Mouse (Mus musculus) lung, postnatal 10 days (tissue): ENCODE data around the gene Aaed1.
A peak's percentile ranks its signal among the peaks of the same experiment; 100 is the strongest.

Experiments
- DNase-seq: peaks from one replicate; pipeline ENCODE4 v3.0.0; 2021

Gene Aaed1

DNA sequence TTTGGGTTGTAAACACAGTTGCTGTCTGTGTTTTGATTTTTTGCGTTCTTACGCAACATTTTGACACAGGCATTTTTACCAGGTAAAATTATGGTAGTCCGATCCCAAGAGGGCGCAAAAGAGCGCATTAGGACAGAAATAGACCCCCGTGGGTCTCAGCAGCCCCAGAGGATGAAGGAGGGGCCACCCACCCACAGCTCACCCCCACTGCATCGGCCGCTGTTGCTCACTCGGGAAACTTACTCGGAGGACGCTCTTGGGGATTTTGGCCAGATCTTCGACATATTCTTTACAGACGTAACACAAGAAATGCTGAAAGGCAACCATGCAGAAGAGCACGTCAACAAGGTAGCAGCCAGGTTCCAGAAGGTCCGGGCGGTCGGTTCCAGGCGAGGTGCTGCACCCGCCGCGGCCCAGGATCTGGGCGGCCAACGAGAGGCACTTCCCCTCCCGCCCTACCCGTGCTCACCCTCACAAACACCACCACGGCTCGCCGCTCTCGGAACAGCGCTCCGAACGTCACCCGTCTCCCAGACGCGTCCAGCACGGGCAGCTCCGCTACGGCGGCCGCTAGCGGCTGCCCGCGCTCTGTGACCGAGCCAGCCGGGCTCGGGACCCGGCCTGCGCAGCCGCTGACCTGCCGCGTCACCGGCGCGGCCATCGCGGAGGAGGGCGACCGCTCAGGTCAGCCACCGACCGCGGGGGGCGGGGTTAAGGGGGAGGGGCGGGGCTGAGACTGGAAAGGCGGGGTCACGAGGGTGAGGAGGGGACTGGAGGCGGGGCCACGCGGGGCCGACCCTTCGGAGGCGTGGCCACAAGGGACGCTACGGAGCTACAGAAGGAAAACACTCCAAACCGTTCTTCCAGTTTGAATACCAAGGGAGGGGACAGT is at the start of gene Aaed1:
Gene Aaed1, minus strand, starts transcription at position 687 of the 892 bp plus-strand sequence.
- peak; percentile 91 for DNase-seq

DNA sequence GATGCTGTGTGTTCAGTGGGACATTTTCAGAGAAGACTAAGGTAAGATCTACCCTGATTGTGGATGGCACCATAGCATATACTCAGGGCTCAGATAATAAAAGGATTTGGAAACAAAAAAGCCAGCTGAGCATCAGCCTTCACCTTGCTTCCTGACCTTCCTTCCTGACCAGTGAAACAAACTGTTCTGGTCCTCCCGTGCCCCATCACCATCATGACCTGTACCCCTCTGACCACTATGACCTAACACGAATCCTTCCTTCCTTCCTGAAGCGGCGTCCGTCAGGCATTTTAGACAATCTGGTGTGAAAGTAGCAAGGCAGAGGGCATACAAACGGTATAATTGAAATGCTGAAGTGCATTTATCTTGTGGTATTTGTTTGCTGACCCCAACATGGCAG is 49.6 kb upstream of the Aaed1 start:
- no peak for DNase-seq

DNA sequence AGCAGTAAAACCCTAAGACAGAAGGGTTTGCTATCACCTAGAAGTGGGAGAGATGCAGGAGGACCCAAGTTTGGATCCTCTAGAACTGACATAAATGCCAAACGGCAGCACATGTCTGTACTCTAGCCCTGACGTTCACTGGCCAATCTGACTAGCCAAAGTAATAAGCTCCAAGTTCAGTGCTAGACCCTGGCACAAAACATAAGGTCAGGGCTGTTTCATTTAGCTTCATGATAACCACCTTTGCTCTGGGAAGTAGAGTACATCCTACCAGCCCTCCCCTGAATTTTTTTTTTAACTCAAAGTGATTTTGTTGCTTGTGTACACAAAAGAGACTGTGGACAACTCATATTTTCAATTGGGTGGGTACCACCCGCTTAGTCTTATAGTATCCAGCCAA is 48.5 kb upstream of the Aaed1 start:
- no peak for DNase-seq

DNA sequence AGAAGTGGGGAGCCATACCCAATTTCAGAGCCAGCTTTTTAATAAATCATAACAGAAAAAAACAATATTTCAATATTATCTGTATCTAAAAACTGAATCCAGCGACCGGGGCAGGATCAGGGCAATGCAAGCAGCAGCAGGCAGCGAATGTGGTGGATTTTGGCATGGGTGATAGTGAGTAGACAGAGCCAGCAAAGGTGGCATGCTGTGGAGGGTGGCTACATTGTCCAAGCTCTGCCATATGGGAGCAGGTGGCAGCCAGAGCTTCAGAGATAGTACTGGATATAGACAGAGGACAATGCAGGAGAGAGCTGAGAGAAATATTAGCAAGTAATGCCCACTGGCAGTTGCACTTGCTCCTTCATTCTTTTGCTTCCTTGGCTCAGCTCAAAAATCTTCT is 47.2 kb upstream of the Aaed1 start:
- no peak for DNase-seq

DNA sequence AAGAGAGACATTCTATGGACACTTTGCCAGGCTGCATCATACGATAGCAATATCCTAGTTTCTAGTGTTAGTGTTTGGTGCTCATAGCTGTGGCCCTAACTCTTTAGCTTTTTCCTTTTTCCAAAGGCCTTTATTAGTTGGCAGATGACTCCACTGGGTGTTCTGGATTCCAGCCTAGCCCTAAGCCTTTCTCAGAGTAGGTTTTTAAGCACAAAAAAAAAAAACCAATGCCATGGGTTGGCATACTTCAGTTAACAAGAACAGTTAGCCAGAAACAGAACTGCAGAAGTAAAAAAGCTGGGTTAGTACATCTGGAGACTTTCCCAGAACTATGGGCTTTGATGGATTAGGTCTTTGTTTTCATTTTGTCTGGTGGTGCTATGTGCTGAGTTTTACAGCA is 46.0 kb upstream of the Aaed1 start:
- peak; percentile 7 for DNase-seq

DNA sequence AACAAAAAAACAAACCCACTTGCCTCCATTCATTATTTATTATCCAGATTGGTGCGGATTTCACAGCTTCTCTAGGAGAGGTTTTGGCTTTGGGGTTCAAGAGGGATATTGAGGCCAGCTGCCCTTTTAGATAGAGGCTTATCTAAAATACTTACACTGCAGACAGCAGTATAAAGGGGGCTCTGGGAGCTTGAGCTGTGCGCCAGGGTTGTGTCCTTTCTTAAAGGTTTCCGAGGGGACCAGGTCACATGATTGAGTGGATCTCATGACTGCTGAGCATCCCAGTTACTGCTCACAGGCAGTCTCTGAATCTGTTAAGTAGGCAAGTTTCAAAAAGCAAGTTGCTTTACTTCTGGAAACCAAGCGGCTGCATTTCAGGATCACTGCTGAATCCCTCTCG is 44.9 kb upstream of the Aaed1 start:
- DNase-seq, result no peak

DNA sequence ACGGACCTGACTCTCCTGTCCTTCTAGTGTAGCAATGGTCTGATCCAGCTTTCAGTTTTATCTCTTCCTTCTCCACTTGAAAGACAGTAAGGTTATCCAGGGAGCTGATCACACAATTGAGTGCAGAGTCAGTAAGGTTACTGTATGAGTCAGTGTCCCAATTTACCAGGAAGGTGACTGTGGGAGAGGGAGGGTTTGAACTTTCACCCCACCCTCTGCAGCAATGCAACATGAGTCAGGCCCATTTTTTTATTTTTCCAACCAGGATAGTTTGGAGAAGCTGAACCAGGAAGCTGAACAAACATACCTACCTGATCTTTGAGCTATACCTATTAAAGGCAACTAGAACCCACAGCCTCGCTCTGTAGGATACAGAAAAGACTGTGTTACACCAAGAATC is 37.0 kb upstream of the Aaed1 start:
- no peak for DNase-seq

DNA sequence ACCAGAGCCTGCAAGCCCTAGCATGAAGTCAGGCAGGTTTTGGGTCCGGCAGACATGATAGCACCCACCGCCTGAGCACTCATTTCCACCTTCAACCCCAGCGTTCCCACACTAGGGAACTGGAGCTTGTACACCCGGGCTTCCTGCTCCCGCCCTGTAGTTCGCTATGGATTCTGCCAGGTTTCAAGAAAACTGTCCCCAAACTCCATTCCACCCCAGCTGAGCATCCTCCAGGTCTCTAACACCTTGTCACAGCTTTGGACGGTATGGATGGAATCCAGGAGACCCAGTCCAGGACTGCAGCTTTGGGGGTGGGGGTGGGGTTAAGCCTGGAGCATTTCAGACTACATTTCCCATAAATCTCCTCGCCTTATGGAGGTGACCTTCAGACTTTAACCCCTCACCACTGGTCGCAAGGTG is 31.6 kb upstream of the Aaed1 start:
- peak; percentile 24 for DNase-seq

DNA sequence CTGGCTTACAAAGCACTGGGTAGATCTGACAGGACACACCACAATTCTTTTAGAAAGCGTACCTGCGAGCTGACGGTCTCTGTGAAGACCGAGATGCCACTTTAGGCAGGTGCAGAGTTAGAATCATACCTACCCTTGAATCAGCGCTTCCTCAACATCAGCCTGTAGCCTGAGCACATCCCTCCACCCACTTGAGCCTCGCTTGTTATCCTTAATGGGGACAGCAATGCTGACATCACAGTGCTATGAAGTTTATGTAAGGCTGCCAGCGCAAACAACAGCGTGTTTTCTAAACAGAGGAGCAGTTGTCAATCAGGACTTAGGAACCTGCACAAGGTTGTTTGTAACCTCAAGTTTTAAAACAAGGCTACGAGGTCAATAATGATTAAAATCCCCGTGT is 31.1 kb upstream of the Aaed1 start:
- peak; percentile 8 for DNase-seq

DNA sequence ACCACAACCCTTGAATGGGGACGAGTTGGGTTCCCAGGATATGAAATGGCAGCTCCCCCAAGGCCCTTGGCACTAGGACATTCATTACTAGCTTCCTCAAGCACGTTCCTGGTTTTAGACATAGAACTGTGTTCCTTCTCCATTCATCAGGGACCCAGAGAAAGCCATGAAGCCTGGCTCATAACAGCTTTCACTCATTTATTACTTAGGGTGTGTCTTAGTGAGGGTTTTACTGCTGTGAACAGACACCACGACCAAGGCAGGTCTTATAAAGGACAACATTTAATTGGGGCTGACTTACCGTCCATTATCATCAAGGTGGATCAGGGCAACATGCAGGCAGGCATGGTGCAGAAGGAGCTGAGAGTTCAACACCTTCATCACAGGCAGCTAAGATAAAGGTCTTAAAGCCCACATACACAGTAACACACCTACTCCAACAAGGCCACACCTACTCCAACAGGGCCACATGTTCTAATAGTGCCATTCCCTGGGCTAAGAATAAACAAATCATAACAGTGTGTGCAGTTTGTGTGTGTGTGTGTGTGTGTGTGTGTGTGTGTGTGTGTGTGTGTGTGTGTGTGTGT is 23.1 kb upstream of the Aaed1 start:
- DNase-seq, result no peak

DNA sequence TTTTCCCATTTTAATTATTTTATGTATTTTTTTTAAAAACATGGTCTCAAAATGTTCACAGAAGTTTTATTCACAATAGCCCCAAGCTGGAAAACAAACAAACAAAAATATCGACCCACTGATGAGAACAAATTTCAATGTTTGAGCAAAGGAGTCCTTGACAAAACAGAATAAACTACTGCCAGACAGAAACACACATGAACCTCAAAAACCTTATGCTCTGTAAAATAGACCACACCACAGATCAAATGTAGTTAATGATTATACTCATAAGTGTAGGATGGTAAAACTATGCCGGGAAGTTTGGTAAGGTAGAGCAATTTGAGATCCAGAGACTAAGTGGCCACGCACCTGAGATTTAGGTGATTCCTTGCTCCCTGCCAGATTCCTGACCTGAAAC is 20.6 kb upstream of the Aaed1 start:
- no peak for DNase-seq

DNA sequence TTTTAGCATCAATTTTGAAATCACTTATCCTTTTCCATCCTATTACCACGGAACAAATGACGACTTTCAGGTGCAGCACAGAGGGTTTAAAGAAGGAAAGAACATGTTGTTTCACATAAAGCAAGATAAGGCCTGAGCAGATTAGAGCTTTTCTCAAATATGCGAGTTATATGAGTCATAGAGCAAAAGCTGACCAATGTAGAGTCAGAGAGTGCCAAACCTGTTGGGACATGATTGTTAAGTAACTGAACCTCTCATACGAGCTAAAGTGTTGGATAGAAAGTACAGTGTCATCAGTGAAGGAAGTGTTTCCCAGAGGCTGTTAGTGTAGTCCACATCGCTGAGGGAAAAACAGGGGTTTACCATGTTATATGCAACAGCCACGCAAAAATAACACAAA is 19.8 kb upstream of the Aaed1 start:
- no peak for DNase-seq

DNA sequence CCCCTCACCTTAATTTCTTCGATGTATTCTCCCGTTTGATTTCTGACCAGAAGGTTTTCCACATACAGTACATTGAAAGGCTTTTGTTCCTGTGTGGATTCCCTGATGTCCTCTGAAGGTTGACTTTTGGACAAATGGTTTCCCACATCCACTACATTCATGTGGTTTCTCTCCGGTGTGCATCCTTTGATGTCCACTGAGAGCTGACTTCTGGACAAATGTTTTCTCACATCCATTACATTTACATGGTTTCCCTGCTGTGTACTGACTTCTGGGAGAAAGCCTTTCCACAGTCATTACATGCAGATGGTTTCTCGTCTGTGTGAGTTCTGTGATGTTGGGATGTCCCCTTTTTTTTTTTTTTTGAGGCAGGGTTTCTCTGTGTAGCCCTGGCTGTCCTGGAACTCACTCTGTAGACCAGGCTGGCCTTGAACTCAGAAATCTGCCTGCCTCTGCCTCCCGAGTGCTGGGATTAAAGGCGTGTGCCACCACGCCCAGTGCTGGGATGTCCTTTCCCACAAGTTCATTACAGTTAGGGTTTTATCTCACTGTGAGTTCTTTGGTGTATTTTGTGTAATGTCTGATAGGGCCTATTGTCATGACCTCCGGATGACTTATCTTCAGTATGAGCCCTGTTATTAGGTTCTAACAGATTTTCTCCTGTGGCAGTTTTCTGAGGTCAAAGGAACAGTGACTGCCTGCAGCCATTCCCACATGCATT is 10.2 kb upstream of the Aaed1 start:
- DNase-seq, result no peak

DNA sequence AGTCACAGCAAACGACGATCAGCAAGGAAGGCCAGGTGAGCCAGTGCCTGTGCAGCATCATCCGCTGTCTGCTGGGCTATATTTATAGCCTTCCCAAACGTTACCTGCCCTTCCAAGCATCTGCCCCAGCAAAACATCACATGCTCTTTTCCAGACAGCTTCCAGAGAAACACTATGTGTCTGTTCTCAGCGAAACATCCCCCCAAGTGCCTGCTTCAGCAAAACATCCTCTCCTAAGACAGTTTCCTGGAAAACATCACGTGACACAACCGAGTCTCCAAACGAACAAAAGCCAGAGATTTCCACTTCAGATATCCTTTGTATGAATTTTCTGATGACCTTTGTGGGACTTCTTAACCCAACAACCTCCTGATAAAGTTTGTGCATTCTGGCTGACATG is 7.8 kb upstream of the Aaed1 start:
- no peak for DNase-seq

DNA sequence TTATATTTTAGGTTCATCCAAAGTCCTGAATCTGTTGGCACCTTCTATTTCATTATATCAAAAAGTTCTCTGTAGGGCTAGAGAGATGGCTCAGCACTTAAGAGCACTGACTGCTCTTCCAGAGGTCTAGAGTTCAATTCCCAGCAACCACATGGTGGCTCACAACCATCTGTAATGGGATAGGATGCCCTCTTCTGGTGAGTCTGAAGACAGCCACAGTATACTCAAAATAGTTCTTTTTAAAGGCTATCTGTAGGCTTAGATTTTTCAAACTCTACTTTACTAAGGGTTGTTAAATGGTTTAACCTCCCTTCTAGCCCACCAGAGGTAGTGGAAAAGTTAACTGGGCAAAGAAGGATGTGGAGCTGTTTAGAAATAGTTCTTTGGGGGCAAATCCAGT is 7.3 kb upstream of the Aaed1 start:
- no peak for DNase-seq

DNA sequence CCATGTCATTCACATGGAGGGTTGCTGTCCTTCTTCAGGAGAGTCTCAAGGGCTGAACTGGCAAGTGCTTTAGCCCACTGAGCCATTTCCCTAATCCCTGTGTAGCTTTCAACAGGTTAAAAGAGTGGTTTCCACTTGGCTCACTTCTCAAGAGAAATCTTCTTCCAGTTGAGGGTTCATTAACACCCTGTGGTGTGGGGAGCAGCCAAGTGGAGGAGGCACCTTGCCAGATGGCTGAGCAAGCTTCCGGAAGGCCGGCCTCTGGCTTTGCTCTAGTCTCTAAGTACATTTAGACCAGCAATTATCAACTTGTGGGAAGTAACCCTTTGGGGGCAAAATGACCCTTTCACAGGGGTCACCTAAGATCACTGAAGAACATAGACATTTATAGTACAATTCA is 5.8 kb upstream of the Aaed1 start:
- DNase-seq, result peak; percentile 51

DNA sequence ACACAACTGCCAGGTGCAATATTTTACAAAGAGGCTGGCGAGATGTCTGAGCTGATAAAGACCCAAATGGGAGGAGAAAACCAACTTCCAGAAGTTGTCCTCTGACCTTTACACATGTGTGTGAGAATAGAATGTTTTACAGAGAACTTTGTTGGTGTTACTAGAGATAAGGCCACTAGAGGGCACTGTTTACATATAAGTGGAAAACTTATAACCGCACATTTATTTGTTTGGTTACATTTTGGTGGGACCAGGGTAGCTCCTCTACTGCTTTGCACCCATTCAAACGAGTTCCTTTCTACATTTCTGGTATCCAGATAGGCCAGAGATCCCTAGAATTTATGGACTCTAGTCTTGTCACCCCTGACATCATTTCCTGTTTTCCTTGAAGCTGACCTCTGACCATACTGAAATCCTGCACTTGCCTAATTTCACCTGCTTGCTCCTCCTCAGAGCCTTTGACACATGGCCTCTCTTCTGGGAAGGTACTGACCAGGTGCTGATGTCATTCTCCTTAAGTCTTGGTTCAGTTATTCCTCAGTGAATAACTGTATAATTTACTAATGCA is 3.1 kb upstream of the Aaed1 start:
- DNase-seq, result peak; percentile 68

DNA sequence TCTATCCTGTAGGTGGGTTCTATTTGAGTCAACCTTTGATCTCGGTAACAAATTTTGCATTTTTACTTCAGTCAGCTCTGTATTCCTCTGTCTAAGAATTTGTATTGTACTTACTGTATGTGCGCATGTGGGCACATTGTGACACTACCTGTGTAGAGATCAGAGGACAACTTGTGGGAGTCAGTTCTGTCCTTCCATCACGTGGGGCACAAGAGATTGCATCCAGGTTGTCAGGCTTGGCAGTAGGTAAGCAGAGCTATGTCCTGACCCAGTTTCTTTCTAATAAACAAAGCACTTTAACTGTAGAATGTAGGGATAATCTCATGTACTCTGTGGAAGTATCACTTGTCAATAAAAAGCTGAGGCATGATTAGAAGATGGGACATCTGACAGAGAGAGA is 1.5 kb upstream of the Aaed1 start:
- no peak for DNase-seq

DNA sequence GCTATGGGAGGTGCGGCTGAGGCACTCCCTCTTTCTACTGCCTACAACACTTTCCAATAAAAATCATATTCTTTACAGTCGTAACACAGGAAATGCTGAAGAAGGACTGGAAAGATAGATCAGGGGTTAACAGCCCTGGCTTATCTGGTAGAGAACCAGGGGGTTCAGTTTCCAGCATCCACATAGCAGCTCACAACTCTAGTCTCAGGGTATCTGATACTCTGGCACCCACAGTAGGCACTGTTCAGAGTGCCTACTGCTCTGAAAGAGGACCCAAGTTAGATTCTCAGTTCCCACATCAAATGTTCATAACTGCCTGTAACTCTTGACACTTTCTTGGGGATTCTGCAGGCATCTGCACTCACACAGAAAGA is 393 bp upstream of the Aaed1 start:
- DNase-seq, result no peak

DNA sequence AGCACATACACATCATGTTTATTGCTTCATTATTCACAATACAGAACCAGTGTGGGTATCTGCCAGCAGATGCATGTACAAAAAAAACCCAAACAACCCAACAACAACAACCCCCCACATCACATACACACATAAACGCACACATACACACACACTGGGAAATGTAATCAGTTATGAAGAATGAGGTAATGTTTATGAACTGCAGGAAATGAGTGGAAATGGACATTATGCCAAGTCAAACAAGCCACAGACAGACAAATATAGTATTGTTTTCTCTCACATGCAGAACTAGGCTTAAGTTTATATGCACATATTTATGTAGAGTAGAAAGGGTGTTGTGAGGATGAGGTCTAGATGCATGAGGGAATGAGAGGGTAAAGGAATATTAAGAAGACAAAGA is 1.2 kb downstream of the Aaed1 start:
- peak; percentile 32 for DNase-seq

DNA sequence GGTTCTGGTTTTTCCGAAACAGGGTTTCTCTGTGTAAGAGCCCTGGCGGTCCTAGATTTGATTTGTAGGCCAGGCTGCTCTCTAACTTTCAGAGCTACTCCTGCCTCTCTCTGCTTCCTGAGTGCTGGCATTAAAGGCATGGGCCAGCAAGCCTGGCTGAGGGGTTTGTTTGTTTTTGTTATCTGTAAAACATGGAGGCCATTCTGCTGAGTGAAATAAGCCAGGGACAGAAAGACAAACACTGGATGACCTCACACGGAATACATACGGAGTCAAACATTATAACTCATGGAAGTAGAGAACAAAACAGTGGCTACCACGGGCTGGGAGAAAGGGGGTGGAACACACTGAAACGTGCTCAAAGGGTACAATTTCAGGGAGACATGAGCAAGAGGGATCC is 1.9 kb downstream of the Aaed1 start:
- DNase-seq, result no peak

DNA sequence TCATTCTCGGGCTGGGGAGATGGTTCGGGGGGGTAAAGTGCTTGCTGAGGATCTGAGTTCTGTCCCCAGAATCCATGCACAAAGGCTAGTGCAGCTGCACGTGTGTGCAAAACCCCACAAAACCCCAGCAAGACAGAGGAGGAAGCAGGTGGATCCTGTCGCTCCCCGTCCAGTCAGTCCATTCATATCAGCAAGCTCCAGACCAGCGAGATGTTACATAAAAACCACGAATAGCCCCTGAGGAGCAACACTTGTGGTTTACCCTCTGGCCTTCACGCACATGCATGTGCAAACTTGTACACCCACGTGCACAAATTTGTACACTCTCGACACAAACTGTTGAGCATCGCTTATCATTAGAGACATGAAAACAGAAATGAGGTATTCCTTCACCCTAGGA is 2.7 kb downstream of the Aaed1 start:
- no peak for DNase-seq

DNA sequence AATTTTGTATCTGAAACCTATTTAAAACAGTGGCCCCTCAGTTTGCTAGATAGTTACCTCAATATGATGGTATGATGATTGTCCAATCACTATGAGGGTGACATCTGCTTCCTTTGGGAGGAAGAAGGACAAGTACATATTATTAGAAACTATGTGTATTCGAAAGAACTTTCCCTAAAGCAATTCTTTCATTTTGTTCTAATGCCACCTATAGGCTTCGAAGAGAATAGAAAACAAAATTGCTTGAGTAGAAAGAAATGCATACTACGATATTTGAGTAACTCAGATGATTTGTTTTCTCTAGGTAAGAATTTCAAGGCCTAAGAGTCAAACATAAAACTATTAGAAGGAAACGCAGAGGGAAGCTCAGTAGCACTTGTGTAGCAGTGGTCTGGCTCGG is 3.5 kb downstream of the Aaed1 start:
- no peak for DNase-seq

DNA sequence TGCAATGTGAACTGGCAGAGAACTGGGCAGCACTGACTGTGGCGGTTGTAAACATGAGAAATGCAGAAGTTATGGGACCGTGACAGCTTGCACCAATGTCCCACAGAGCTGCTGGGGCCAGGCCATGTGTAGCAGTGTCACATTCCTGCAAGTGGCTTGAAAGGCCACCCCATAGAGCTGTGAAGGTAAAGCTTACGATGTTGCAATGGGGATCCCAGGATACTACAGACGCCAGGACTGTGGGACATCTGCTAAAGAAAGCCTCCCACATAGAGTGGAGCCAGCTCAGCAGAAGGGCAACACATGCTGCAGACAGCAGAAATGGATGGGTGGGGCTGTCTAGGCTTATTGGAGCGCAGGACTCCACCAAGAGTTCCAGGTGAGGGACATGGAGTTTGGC is 5.0 kb downstream of the Aaed1 start:
- no peak for DNase-seq
